Mouse (Mus musculus) MEL (cell line): ENCODE results near the gene Gm7073. TPM values are rescaled to one million over a fixed set of nuclear protein-coding genes. Genes with fewer than 3 reads are reported as not detected.

Source experiments
- BHLHE40 ChIP-seq: IDR thresholded peaks from 2 replicates; pipeline ENCODE4 v1.6.1; 2012; ENCODE audit warnings: low read depth, mild to moderate bottlenecking, inconsistent platforms, low read length, improper control_type of control experiment, borderline replicate concordance
- MAFK ChIP-seq: IDR thresholded peaks from 2 replicates; pipeline ENCODE4 v1.6.1; 2011; ENCODE audit warnings: low read depth, mild to moderate bottlenecking, low read length, improper control_type of control experiment, borderline replicate concordance
- MEF2A ChIP-seq: IDR thresholded peaks from 2 replicates; pipeline ENCODE4 v1.6.1; 2014; ENCODE audit warnings: low read depth, mild to moderate bottlenecking, inconsistent platforms, low read length, improper control_type of control experiment; ENCODE audit not compliant: poor library complexity, insufficient replicate concordance, severe bottlenecking; ENCODE audit errors: extremely low read depth
- MYB ChIP-seq: IDR thresholded peaks from 2 replicates; pipeline ENCODE4 v1.6.1; 2011; ENCODE audit warnings: mild to moderate bottlenecking, low read depth, low read length, improper control_type of control experiment
- RCOR1 ChIP-seq: IDR thresholded peaks from 2 replicates; pipeline ENCODE4 v1.6.1; 2012; ENCODE audit warnings: low read depth, mild to moderate bottlenecking, inconsistent platforms, low read length, improper control_type of control experiment
- UBTF ChIP-seq: IDR thresholded peaks from 2 replicates; pipeline ENCODE4 v1.6.1; 2012; ENCODE audit warnings: low read depth, mild to moderate bottlenecking, inconsistent platforms, low read length, improper control_type of control experiment, moderate library complexity, borderline replicate concordance; ENCODE audit not compliant: insufficient read depth
- ZC3H11A ChIP-seq: IDR thresholded peaks from 2 replicates; pipeline ENCODE4 v1.6.1; 2012; ENCODE audit warnings: low read depth, mild to moderate bottlenecking, inconsistent platforms, low read length, improper control_type of control experiment
- polyA plus RNA-seq, 2 experiments: library from polyadenylated mRNA; stranded (reverse) in 1 of 2; unstranded in 1 of 2; fragments of >175 nt in 1 of 2; fragments of >200 nt in 1 of 2; gene quantifications; 2 replicates each; pipeline versions ENCODE4 v1.2.1 to v1.2.4; 2012; ENCODE audit warnings: low replicate concordance in 2 of 2, low read depth in 1 of 2; ENCODE audit not compliant: insufficient read length in 2 of 2, insufficient read depth in 1 of 2, missing spikeins in 1 of 2
- total RNA-seq: library from RNA; depleted of rRNA; stranded (reverse); fragments of 300-350 nt; gene quantifications from 2 replicates; pipeline ENCODE4 v1.2.3, GENCODE M21; 2012; rRNA removed

Gm7073 gene
- total and polyA plus RNA-seq, 3 experiments: not detected

GRCm38 (mm10) chrX:60386852-60387251 lies 152.2 kb downstream of the Gm7073 start (continued):
- TF ChIP-seq UBTF (no peak), RCOR1 (no peak), MYB (no peak), BHLHE40 (peak; percentile 73), ZC3H11A (no peak), MEF2A (no peak), MAFK (no peak)

Other genes starting within 250 kb of the Gm7073 start
- 12.9 and 13.3 TPM in 2 replicates for gene Atp11c, start 53.4 kb upstream of the Gm7073 start, total RNA-seq
- gene Atp11c, start 53.4 kb upstream of the Gm7073 start, polyA plus RNA-seq: 10 to 100 TPM in 1 of 2 experiments, not detected in 1; 10.6 TPM